Mouse (Mus musculus): ENCODE data around the gene Jpt2. TPM values are rescaled to one million over a fixed set of nuclear protein-coding genes. Genes with fewer than 3 reads are reported as not detected.

Jpt2 gene
- polyA plus RNA-seq, 1 experiment from 2014 or later, result 109 TPM

- no peak overlapping the region for H3K4me2 ChIP-seq
- no peak overlapping the region for H3K9ac ChIP-seq (ENCODE audit: low read depth, low read length)
- H3K27ac ChIP-seq (ENCODE audit: low read depth, low read length), result no peak overlapping the region
- H3K4me1 ChIP-seq (ENCODE audit: control insufficient read depth, insufficient read depth, low read length), result peaks cover 18% of the 10 kb centered on the region
- no peaks in the 10 kb centered on the region for H3K36me3 ChIP-seq (ENCODE audit: control insufficient read depth, insufficient read depth, low read length)
- no peaks in the 10 kb centered on the region for H3K9me3 ChIP-seq (replicated peaks; ENCODE audit: control insufficient read depth, low read length)
- H3K27me3 ChIP-seq (ENCODE audit: control insufficient read depth, insufficient read depth, low read length), result no peaks in the 10 kb centered on the region
- no peak overlapping the region for H3K4me3 ChIP-seq (ENCODE audit: low read depth, low read length)
- 78% methylated on average over 4 of the region's 4 CpGs for WGBS (ENCODE audit: insufficient replicate concordance)
- no peak for ATAC-seq (replicated peaks; ENCODE audit: insufficient number of reproducible peaks, low FRiP score, low TSS enrichment)
These were observed 27.3 kb downstream of the Jpt2 start for GRCm38 (mm10) chr17:24933163-24933562.

GRCm38 (mm10) chr17:24932431-24932830 lies 28.1 kb downstream of the Jpt2 start:
- Histone ChIP-seq H3K4me1 (ENCODE audit: control insufficient read depth, insufficient read depth, low read length) (peaks cover 18% of the 10 kb centered on the region), H3K27me3 (ENCODE audit: control insufficient read depth, insufficient read depth, low read length) (no peaks in the 10 kb centered on the region), H3K9ac (ENCODE audit: low read depth, low read length) (no peak overlapping the region), H3K9me3 (replicated peaks; ENCODE audit: control insufficient read depth, low read length) (no peaks in the 10 kb centered on the region), H3K4me3 (ENCODE audit: low read depth, low read length) (no peak overlapping the region), H3K27ac (ENCODE audit: low read depth, low read length) (no peak overlapping the region), H3K36me3 (ENCODE audit: control insufficient read depth, insufficient read depth, low read length) (0 out of 2 replicates have a peak, but pooled peaks cover under 1% of the 10 kb centered on the region), H3K4me2 (no peak overlapping the region)
- ATAC-seq (replicated peaks; ENCODE audit: insufficient number of reproducible peaks, low FRiP score, low TSS enrichment), result no peak
- WGBS (ENCODE audit: insufficient replicate concordance), result 91% methylated on average over 4 of the region's 4 CpGs

GRCm38 (mm10) chr17:24929506-24929905 lies 31.0 kb downstream of the Jpt2 start:
- no peak overlapping the region for H3K4me2 ChIP-seq
- H3K27me3 ChIP-seq (ENCODE audit: control insufficient read depth, insufficient read depth, low read length), result no peaks in the 10 kb centered on the region
- ATAC-seq (replicated peaks; ENCODE audit: insufficient number of reproducible peaks, low FRiP score, low TSS enrichment), result no peak
- 75% methylated on average over 1 of the region's 1 CpGs for WGBS (ENCODE audit: insufficient replicate concordance)
- no peak overlapping the region for H3K4me3 ChIP-seq (ENCODE audit: low read depth, low read length)
- H3K9me3 ChIP-seq (replicated peaks; ENCODE audit: control insufficient read depth, low read length), result no peaks in the 10 kb centered on the region
- H3K36me3 ChIP-seq (ENCODE audit: control insufficient read depth, insufficient read depth, low read length), result peaks cover 16% of the 10 kb centered on the region
- peaks cover 5% of the 10 kb centered on the region for H3K4me1 ChIP-seq (ENCODE audit: control insufficient read depth, insufficient read depth, low read length)
- no peak overlapping the region for H3K9ac ChIP-seq (ENCODE audit: low read depth, low read length)
- H3K27ac ChIP-seq (ENCODE audit: low read depth, low read length), result no peak overlapping the region

- Histone ChIP-seq H3K4me3 (ENCODE audit: low read depth, low read length) (no peak overlapping the region), H3K4me1 (ENCODE audit: control insufficient read depth, insufficient read depth, low read length) (no peaks in the 10 kb centered on the region), H3K9me3 (replicated peaks; ENCODE audit: control insufficient read depth, low read length) (no peaks in the 10 kb centered on the region), H3K27ac (ENCODE audit: low read depth, low read length) (no peak overlapping the region), H3K27me3 (ENCODE audit: control insufficient read depth, insufficient read depth, low read length) (no peaks in the 10 kb centered on the region), H3K36me3 (ENCODE audit: control insufficient read depth, insufficient read depth, low read length) (peaks cover 52% of the 10 kb centered on the region), H3K9ac (ENCODE audit: low read depth, low read length) (no peak overlapping the region), H3K4me2 (no peak overlapping the region)
- ATAC-seq (replicated peaks; ENCODE audit: insufficient number of reproducible peaks, low FRiP score, low TSS enrichment), result no peak
- WGBS (ENCODE audit: insufficient replicate concordance), result 100% methylated on average over 1 of the region's 1 CpGs
These were observed 37.2 kb downstream of the Jpt2 start for GRCm38 (mm10) chr17:24923246-24923645.

- Histone ChIP-seq H3K36me3 (ENCODE audit: control insufficient read depth, insufficient read depth, low read length) (peaks cover 37% of the 10 kb centered on the region), H3K4me1 (ENCODE audit: control insufficient read depth, insufficient read depth, low read length) (no peaks in the 10 kb centered on the region)
- no peak for ATAC-seq (replicated peaks; ENCODE audit: insufficient number of reproducible peaks, low FRiP score, low TSS enrichment)
These were observed 46.5 kb downstream of the Jpt2 start for GRCm38 (mm10) chr17:24913984-24914383.

GRCm38 (mm10) chr17:24907591-24907990 lies 52.9 kb downstream of the Jpt2 start:
- H3K4me2 ChIP-seq, result no peak overlapping the region
- H3K36me3 ChIP-seq (ENCODE audit: control insufficient read depth, insufficient read depth, low read length), result peaks cover 33% of the 10 kb centered on the region
- H3K27ac ChIP-seq (ENCODE audit: low read depth, low read length), result no peak overlapping the region
- H3K9me3 ChIP-seq (replicated peaks; ENCODE audit: control insufficient read depth, low read length), result no peaks in the 10 kb centered on the region
- ATAC-seq (replicated peaks; ENCODE audit: insufficient number of reproducible peaks, low FRiP score, low TSS enrichment), result no peak
- H3K4me1 ChIP-seq (ENCODE audit: control insufficient read depth, insufficient read depth, low read length), result no peaks in the 10 kb centered on the region
- no peak overlapping the region for H3K4me3 ChIP-seq (ENCODE audit: low read depth, low read length)
- H3K9ac ChIP-seq (ENCODE audit: low read depth, low read length), result no peak overlapping the region
- 89% methylated on average over 2 of the region's 2 CpGs for WGBS (ENCODE audit: insufficient replicate concordance)
- H3K27me3 ChIP-seq (ENCODE audit: control insufficient read depth, insufficient read depth, low read length), result no peaks in the 10 kb centered on the region

More at GRCm38 (mm10) chr17:24913984-24914383, 46.5 kb downstream of the Jpt2 start:
- Histone ChIP-seq H3K4me3 (ENCODE audit: low read depth, low read length) (no peak overlapping the region), H3K4me2 (no peak overlapping the region), H3K9me3 (replicated peaks; ENCODE audit: control insufficient read depth, low read length) (no peaks in the 10 kb centered on the region), H3K27ac (ENCODE audit: low read depth, low read length) (no peak overlapping the region), H3K27me3 (ENCODE audit: control insufficient read depth, insufficient read depth, low read length) (no peaks in the 10 kb centered on the region), H3K9ac (ENCODE audit: low read depth, low read length) (no peak overlapping the region)

GRCm38 (mm10) chr17:24903767-24904166 lies 56.7 kb downstream of the Jpt2 start:
- no peak overlapping the region for H3K9ac ChIP-seq (ENCODE audit: low read depth, low read length)
- H3K27me3 ChIP-seq (ENCODE audit: control insufficient read depth, insufficient read depth, low read length), result no peaks in the 10 kb centered on the region
- no peaks in the 10 kb centered on the region for H3K9me3 ChIP-seq (replicated peaks; ENCODE audit: control insufficient read depth, low read length)
- no peak overlapping the region for H3K4me3 ChIP-seq (ENCODE audit: low read depth, low read length)
- H3K36me3 ChIP-seq (ENCODE audit: control insufficient read depth, insufficient read depth, low read length), result peaks cover 64% of the 10 kb centered on the region
- ATAC-seq (replicated peaks; ENCODE audit: insufficient number of reproducible peaks, low FRiP score, low TSS enrichment), result no peak
- no peak overlapping the region for H3K4me2 ChIP-seq
- 90% methylated on average over 9 of the region's 9 CpGs for WGBS (ENCODE audit: insufficient replicate concordance)
- H3K4me1 ChIP-seq (ENCODE audit: control insufficient read depth, insufficient read depth, low read length), result 0 out of 2 replicates have a peak, but pooled peaks cover 3% of the 10 kb centered on the region
- no peak overlapping the region for H3K27ac ChIP-seq (ENCODE audit: low read depth, low read length)

GRCm38 (mm10) chr17:24902671-24903474 lies 57.6 kb downstream of the Jpt2 start:
- Histone ChIP-seq H3K4me1 (ENCODE audit: control insufficient read depth, insufficient read depth, low read length) (peaks cover 4% of the 10 kb centered on the region; the same call in 1 of the 2 replicates), H3K4me3 (ENCODE audit: low read depth, low read length) (no peak overlapping the region), H3K4me2 (0 out of 2 replicates have a peak overlapping the region, but pooled peaks have one; percentile 35), H3K36me3 (ENCODE audit: control insufficient read depth, insufficient read depth, low read length) (peaks cover 67% of the 10 kb centered on the region), H3K9ac (ENCODE audit: low read depth, low read length) (no peak overlapping the region), H3K27me3 (ENCODE audit: control insufficient read depth, insufficient read depth, low read length) (no peaks in the 10 kb centered on the region), H3K27ac (ENCODE audit: low read depth, low read length) (peak overlapping the region; percentile 67), H3K9me3 (replicated peaks; ENCODE audit: control insufficient read depth, low read length) (no peaks in the 10 kb centered on the region)
- peak; percentile 77 for ATAC-seq (replicated peaks; ENCODE audit: insufficient number of reproducible peaks, low FRiP score, low TSS enrichment)
- WGBS (ENCODE audit: insufficient replicate concordance), result 59% methylated on average over 9 of the region's 9 CpGs

GRCm38 (mm10) chr17:24902124-24902523 lies 58.4 kb downstream of the Jpt2 start:
- WGBS (ENCODE audit: insufficient replicate concordance), result 87% methylated on average over 5 of the region's 5 CpGs
- no peak overlapping the region for H3K4me3 ChIP-seq (ENCODE audit: low read depth, low read length)
- H3K27me3 ChIP-seq (ENCODE audit: control insufficient read depth, insufficient read depth, low read length), result no peaks in the 10 kb centered on the region
- H3K36me3 ChIP-seq (ENCODE audit: control insufficient read depth, insufficient read depth, low read length), result peaks cover 68% of the 10 kb centered on the region
- H3K9ac ChIP-seq (ENCODE audit: low read depth, low read length), result no peak overlapping the region
- H3K27ac ChIP-seq (ENCODE audit: low read depth, low read length), result no peak overlapping the region
- H3K9me3 ChIP-seq (replicated peaks; ENCODE audit: control insufficient read depth, low read length), result no peaks in the 10 kb centered on the region
- ATAC-seq (replicated peaks; ENCODE audit: insufficient number of reproducible peaks, low FRiP score, low TSS enrichment), result no peak
- H3K4me1 ChIP-seq (ENCODE audit: control insufficient read depth, insufficient read depth, low read length), result peaks cover 11% of the 10 kb centered on the region
- no peak overlapping the region for H3K4me2 ChIP-seq
